Mouse (Mus musculus) liver, embryonic 14 days (tissue): ENCODE measurements around the gene Cdc42ep2. TPM values are rescaled to one million over a fixed set of nuclear protein-coding genes. Genes with fewer than 3 reads are reported as not detected.

Experiments
- polyA plus RNA-seq: library from polyadenylated mRNA; depleted of rRNA; stranded (reverse); fragments of >200 nt; gene quantifications from 2 replicates; pipeline ENCODE4 v1.2.3, GENCODE M21; 2012; rRNA removed

The Cdc42ep2 gene
- 2.2 and 2.3 TPM in 2 replicates for polyA plus RNA-seq

GRCm38 (mm10) chr19:5924713-5925093 lies at the start of gene Cdc42ep2:
TSS of gene Cdc42ep2 (minus strand) at chr19:5924816.

GRCm38 (mm10) chr19:5963883-5964562 lies 39.4 kb upstream of the Cdc42ep2 start, which contains the start of gene Pola2:
TSS of gene Pola2 (minus strand) at chr19:5964202.

GRCm38 (mm10) chr19:5913007-5913719 lies 11.5 kb downstream of the Cdc42ep2 start, which contains the start of gene Dpf2:
TSS of gene Dpf2 (minus strand) at chr19:5913010.

GRCm38 (mm10) chr19:5894002-5894678 lies 30.5 kb downstream of the Cdc42ep2 start, which contains the start of gene Tigd3:
TSS of gene Tigd3 (minus strand) at chr19:5894149.

DNA sequence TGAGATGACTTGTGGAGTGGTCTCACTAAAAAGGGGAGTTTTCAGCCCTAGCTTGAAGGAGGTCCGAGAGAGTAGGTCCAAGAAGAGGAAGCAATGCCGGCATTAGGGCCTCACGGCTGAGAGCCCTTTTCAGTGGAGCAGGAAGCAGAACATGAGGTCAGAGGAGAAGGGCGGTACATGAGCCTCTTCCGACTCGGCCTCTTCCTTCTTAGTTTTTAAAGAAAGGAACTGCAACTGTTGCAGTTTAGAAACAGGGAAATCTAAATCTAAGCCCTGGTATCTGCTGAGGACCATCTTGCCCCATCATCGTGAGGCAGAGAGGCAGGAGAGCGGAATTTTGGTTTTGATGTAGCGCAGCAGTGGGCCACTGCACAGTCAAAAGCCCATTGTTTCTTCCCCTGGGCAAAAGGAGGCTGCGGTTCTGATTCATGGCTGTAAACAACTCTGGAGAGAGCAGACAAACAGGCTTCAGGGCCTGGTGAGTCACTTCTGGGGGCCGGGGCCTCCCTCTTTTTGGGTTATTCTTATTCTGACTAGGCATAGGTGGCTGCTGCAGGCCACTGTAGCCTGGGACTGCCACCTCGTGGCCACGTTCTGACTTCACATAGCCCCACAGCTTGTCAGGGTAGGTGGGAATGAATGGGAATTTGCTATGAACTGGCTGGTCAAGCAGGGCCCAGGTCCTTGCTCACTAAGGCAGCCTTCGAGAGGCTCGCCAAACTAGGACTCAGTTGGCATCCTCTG lies 46.8 kb downstream of the Cdc42ep2 start, which contains the start of gene Slc25a45:
Gene Slc25a45, plus strand, starts transcription at position 191 of the 744 bp plus-strand sequence.

GRCm38 (mm10) chr19:5874969-5875480 lies 49.6 kb downstream of the Cdc42ep2 start, which contains the start of gene Frmd8:
TSS of gene Frmd8 (minus strand) at chr19:5875274.

Other genes starting within 250 kb of the Cdc42ep2 start
- gene Map3k11, start 236.1 kb downstream of the Cdc42ep2 start, polyA plus RNA-seq: 11.5 and 13.8 TPM in 2 replicates
- gene Pcnx3, start 235.9 kb downstream of the Cdc42ep2 start, polyA plus RNA-seq: 14.3 and 19.3 TPM in 2 replicates
- 0.05 TPM in 1 of 2 replicates, not detected in the other for gene Kcnk7, start 220.4 kb downstream of the Cdc42ep2 start, polyA plus RNA-seq
- gene Ehbp1l1, start 198.5 kb downstream of the Cdc42ep2 start, polyA plus RNA-seq: 90.4 and 95.1 TPM in 2 replicates
- gene Fam89b, start 195.2 kb downstream of the Cdc42ep2 start, polyA plus RNA-seq: 34.2 and 40.2 TPM in 2 replicates
- gene Ltbp3, start 183.9 kb downstream of the Cdc42ep2 start, polyA plus RNA-seq: 1.6 and 3.2 TPM in 2 replicates
- gene Scyl1, start 153.4 kb downstream of the Cdc42ep2 start, polyA plus RNA-seq: 23.6 TPM in 2 replicates
- 5.5 and 7.0 TPM in 2 replicates for gene Frmd8, start 49.5 kb downstream of the Cdc42ep2 start, polyA plus RNA-seq
- gene Slc25a45, start 47.0 kb downstream of the Cdc42ep2 start, polyA plus RNA-seq: 5.2 and 7.1 TPM in 2 replicates
- 2.2 and 2.7 TPM in 2 replicates for gene Tigd3, start 30.7 kb downstream of the Cdc42ep2 start, polyA plus RNA-seq
- 31.1 and 35.5 TPM in 2 replicates for gene Dpf2, start 11.8 kb downstream of the Cdc42ep2 start, polyA plus RNA-seq
- gene Pola2, start 39.4 kb upstream of the Cdc42ep2 start, polyA plus RNA-seq: 55.8 and 62.7 TPM in 2 replicates
- not detected in 2 replicates for gene Slc22a20, start 61.3 kb upstream of the Cdc42ep2 start, polyA plus RNA-seq
- 24.8 and 29.9 TPM in 2 replicates for gene Capn1, start 91.1 kb upstream of the Cdc42ep2 start, polyA plus RNA-seq
- 8.8 and 11.9 TPM in 2 replicates for gene Syvn1, start 121.8 kb upstream of the Cdc42ep2 start, polyA plus RNA-seq
- gene Mrpl49, start 133.0 kb upstream of the Cdc42ep2 start, polyA plus RNA-seq: 28.3 and 34.1 TPM in 2 replicates
- 961 and 1,008 TPM in 2 replicates for gene Fau, start 133.0 kb upstream of the Cdc42ep2 start, polyA plus RNA-seq
- gene Znhit2, start 136.4 kb upstream of the Cdc42ep2 start, polyA plus RNA-seq: 13.5 and 15.6 TPM in 2 replicates
- gene Tm7sf2, start 143.6 kb upstream of the Cdc42ep2 start, polyA plus RNA-seq: 29.2 and 36.4 TPM in 2 replicates
- 20.8 and 25.0 TPM in 2 replicates for gene Vps51, start 152.4 kb upstream of the Cdc42ep2 start, polyA plus RNA-seq
- gene Tmem262, start 155.2 kb upstream of the Cdc42ep2 start, polyA plus RNA-seq: 0.06 TPM in 1 of 2 replicates, not detected in the other
- 0.17 and 0.19 TPM in 2 replicates for gene Gm28374, start 157.4 kb upstream of the Cdc42ep2 start, polyA plus RNA-seq
- gene Zfpl1, start 160.1 kb upstream of the Cdc42ep2 start, polyA plus RNA-seq: 17.3 and 21.2 TPM in 2 replicates
- gene Cdca5, start 160.2 kb upstream of the Cdc42ep2 start, polyA plus RNA-seq: 22.5 and 26.6 TPM in 2 replicates
- gene AC131692.1, start 169.6 kb upstream of the Cdc42ep2 start, polyA plus RNA-seq: 0.50 and 0.53 TPM in 2 replicates
- gene Naaladl1, start 181.0 kb upstream of the Cdc42ep2 start, polyA plus RNA-seq: 4.2 and 4.4 TPM in 2 replicates
- 15.7 and 17.5 TPM in 2 replicates for gene Sac3d1, start 193.8 kb upstream of the Cdc42ep2 start, polyA plus RNA-seq
- gene Snx15, start 203.5 kb upstream of the Cdc42ep2 start, polyA plus RNA-seq: 37.2 and 41.0 TPM in 2 replicates
- gene Batf2, start 216.2 kb upstream of the Cdc42ep2 start, polyA plus RNA-seq: 0.27 and 0.37 TPM in 2 replicates
- 22.1 and 23.4 TPM in 2 replicates for gene Arl2, start 216.7 kb upstream of the Cdc42ep2 start, polyA plus RNA-seq